Mouse (Mus musculus) cerebellum, adult 2 months (tissue): ENCODE data around the gene Fbrsl1.

ENCODE experiments used
- CTCF ChIP-seq: fragments of 200-500 bp; IDR thresholded peaks from 2 replicates; pipeline ENCODE4 v1.5.1; 2011; ENCODE audit warnings: low read depth, mild to moderate bottlenecking, control low read depth, low read length, moderate library complexity, borderline replicate concordance; ENCODE audit not compliant: insufficient read depth
- POLR2A ChIP-seq: fragments of 200-500 bp; IDR thresholded peaks from 2 replicates; pipeline ENCODE4 v1.6.1; 2011; ENCODE audit warnings: low read length, control low read depth, borderline replicate concordance; ENCODE audit not compliant: insufficient read depth

- TF ChIP-seq CTCF, result no peak
- TF ChIP-seq POLR2A, result no peak
These were observed 102.8 kb downstream of the Fbrsl1 start for GRCm38 (mm10) chr5:110345553-110345952.
